Mouse (Mus musculus) embryonic facial prominence, embryonic 12.5 days (tissue): Measurements from ENCODE around the gene Nelfe. TPM values are rescaled to one million over a fixed set of nuclear protein-coding genes. Genes with fewer than 3 reads are reported as not detected.
"Not testable (repeated sequence)": the region's sequence is repeated elsewhere in the genome, so short reads cannot be mapped to it uniquely, and the experiment has no call there.

ENCODE experiments used
- ATAC-seq: fragments of 200-750 bp; cut with Nextera tagmentation; 2 replicates; pipeline ENCODE4 v1.8.0; 2017; ENCODE audit not compliant: insufficient number of reproducible peaks, insufficient read depth, low FRiP score, low TSS enrichment
- H3K27ac ChIP-seq: fragments of 300-500 bp; sonication (generic); 2 replicates; pipeline ENCODE4 v1.5.1; 2016; ENCODE audit warnings: mild to moderate bottlenecking
- H3K27me3 ChIP-seq: fragments of 300-500 bp; sonication (generic); 2 replicates; pipeline ENCODE4 v1.6.1; 2016; ENCODE audit warnings: mild to moderate bottlenecking, moderate library complexity
- H3K36me3 ChIP-seq: fragments of 300-500 bp; sonication (generic); 2 replicates; pipeline ENCODE4 v1.6.1; 2016; ENCODE audit warnings: mild to moderate bottlenecking
- H3K4me1 ChIP-seq: fragments of 300-500 bp; sonication (generic); 2 replicates; pipeline ENCODE4 v1.6.1; 2016
- H3K4me2 ChIP-seq: fragments of 300-500 bp; sonication (generic); replicated peaks from 2 replicates; pipeline ENCODE4 v1.6.1; 2016; ENCODE audit warnings: mild to moderate bottlenecking, moderate library complexity
- H3K4me3 ChIP-seq: fragments of 300-500 bp; sonication (generic); 2 replicates; pipeline ENCODE4 v1.5.1; 2016; ENCODE audit warnings: mild to moderate bottlenecking
- H3K9ac ChIP-seq: fragments of 300-500 bp; sonication (generic); 2 replicates; pipeline ENCODE4 v1.6.1; 2016; ENCODE audit warnings: mild to moderate bottlenecking, moderate library complexity
- H3K9me3 ChIP-seq: fragments of 300-500 bp; sonication (generic); 2 replicates; pipeline ENCODE4 v1.6.1; 2016; ENCODE audit warnings: mild to moderate bottlenecking, moderate library complexity
- WGBS: fragments of 180-500 bp; shearing (Covaris S2); methylation state at CpG from one replicate; pipeline ENCODE4 v1.1.7; 2016; 5-methylcytosine and 5-hydroxymethylcytosine counted together
- polyA plus RNA-seq: library from polyadenylated mRNA; unstranded; fragments of >200 nt; fragmentation: Nextera tagmentation; extraction: Ambion mirVana; gene quantifications from 2 replicates; pipeline ENCODE4 v1.2.1, GENCODE M21; 2016

The Nelfe gene
- polyA plus RNA-seq, 1 experiment from 2014 or later = 127 TPM

GRCm38 (mm10) chr17:34813747-34814146 lies 36.4 kb upstream of the Nelfe start:
- H3K36me3 ChIP-seq, H3K27me3 ChIP-seq, H3K4me1 ChIP-seq, H3K27ac ChIP-seq, H3K4me2 ChIP-seq, H3K9ac ChIP-seq, H3K9me3 ChIP-seq, ATAC-seq, H3K4me3 ChIP-seq: not testable (repeated sequence)
- 63% methylated on average over 12 of the region's 12 CpGs for WGBS

DNA sequence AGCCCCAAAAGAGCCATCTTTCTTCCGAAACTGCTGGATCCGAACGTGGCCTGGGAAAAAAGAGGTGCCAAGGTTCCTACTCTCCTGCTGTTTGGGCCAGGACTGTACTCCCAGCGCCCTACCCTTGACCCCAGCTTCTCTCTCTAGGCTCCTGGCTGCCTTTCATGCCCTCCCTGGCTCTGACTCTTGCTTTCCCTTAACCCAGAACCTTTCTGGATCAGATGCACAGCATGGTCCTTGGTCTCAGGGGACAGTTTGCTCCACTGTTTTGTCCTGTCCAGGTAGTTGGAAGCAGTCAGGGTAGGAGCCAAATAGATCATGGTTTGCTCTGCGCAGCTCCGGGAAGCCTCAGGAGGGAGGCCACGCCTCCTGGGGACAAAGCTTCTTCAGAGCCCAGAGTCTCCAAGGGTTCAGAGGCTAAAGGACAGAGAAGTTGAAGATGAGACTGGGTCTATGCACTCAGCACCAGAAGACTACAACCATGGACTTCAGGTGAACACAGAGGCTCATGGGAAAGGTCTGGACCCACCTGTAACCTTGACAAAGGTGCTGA lies 35.3 kb upstream of the Nelfe start:
- Histone ChIP-seq H3K27ac (no peak overlapping the region), H3K9ac (no peak overlapping the region), H3K4me1 (no peaks in the 10 kb centered on the region), H3K4me3 (no peak overlapping the region), H3K9me3 (no peaks in the 10 kb centered on the region), H3K4me2 (no peak overlapping the region), H3K36me3 (no peaks in the 10 kb centered on the region), H3K27me3 (no peaks in the 10 kb centered on the region)
- 76% methylated on average over 7 of the region's 7 CpGs for WGBS
- no peak for ATAC-seq

DNA sequence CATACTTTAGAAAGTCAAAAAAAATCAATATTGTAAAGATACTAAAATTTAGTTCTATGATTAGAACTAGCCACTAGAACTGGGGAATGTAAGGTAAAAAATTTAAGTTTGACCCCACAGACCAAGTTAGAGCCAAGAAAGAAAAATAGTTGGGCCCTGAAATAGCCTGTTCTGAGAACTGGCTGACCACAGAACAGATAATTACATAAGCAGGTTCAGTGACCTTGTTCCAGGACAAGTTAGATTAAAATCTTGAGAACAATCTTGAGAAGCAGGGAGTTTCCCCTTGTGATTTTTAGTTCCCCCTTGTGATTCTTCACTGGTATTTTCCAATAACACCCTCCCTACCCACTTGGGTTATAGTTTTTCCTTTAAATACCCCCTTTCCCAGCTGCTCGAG lies 19.4 kb upstream of the Nelfe start:
- H3K9me3 ChIP-seq, H3K27me3 ChIP-seq, H3K4me1 ChIP-seq, H3K4me3 ChIP-seq, H3K4me2 ChIP-seq, H3K9ac ChIP-seq, H3K27ac ChIP-seq, ATAC-seq: not testable (repeated sequence)
- H3K36me3 ChIP-seq = peaks cover 51% of the 10 kb centered on the region
- WGBS = 74% methylated on average over 1 of the region's 1 CpGs

DNA sequence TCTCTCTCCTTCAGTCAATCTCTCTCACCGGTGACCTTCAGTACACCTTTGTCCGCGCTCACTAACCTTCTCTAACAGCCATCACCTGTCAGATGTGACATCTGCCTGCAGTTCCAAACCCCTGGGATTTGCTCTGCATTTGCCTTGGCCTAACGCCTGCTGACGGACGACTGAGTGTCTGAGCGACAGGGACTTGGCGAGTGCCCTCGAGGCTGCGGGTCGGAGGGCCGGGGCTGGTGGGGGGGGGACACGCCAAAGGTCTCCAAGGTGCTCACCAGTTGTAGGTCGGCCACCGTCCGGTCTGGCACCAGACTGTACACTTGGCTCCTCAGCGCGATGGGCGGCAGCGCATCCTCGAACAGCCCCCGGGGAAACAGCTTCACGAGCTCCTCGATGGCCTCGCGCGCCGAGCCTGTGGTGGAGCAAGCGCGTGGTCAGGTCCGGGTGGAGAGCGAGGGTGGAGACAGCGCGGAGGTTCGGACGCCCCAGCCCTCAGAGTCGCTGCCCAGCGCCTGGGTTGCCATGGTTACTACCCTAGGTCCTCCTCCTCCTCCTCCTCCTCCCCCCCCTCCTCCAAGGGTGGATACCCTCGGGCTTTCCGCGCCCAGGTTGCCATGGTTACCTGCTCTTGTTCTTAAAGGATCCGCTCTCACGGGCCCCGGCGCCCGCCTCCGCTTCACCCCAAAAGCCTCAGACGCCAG lies 13.9 kb upstream of the Nelfe start:
- Histone ChIP-seq H3K36me3 (peaks cover 48% of the 10 kb centered on the region), H3K9me3 (no peaks in the 10 kb centered on the region), H3K9ac (peak overlapping the region; percentile 77), H3K4me3 (peak overlapping the region; percentile 85), H3K4me2 (peak overlapping the region; percentile 99), H3K4me1 (peaks cover 20% of the 10 kb centered on the region), H3K27ac (peak overlapping the region; percentile 67), H3K27me3 (no peaks in the 10 kb centered on the region)
- peak; percentile 60 for ATAC-seq
- 4% methylated on average over 48 of the region's 48 CpGs for WGBS

DNA sequence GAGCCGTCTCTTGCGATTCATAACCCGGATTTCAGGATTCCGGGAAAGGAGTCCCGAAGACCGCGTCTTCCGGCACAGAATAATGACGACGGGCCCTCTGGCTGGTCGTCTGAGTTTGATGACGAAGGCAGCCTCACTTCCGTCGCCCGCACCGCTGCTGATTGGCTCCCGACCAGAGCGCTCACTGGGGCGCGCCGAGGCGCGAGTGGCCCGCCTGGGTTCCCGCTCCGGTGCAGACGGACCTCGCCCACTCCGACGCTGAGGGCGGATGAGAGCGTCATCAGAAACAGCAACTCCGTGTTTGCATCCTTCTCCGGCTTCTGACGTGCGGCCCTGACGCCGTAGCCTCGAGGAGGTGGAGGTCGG lies 13.4 kb upstream of the Nelfe start, which contains the start of the genes Stk19 and Dxo:
TSS of gene Stk19 (minus strand) at position 90 of the 366 bp plus-strand sequence.
TSS of gene Dxo (plus strand) at position 164 of the 366 bp plus-strand sequence.
- Histone ChIP-seq H3K4me2 (peak within 1 kb of the TSS; percentile 99), H3K9ac (peak within 1 kb of the TSS; percentile 84), H3K27me3 (no peaks in the 10 kb centered on the region), H3K4me1 (peaks cover 20% of the 10 kb centered on the region), H3K36me3 (peaks cover 50% of the 10 kb centered on the region), H3K9me3 (no peaks in the 10 kb centered on the region), H3K4me3 (peak within 1 kb of the TSS; percentile 85), H3K27ac (peak within 1 kb of the TSS; percentile 67)
- peak; percentile 90 for ATAC-seq
- WGBS = under 1% methylated on average over 40 of the region's 40 CpGs

DNA sequence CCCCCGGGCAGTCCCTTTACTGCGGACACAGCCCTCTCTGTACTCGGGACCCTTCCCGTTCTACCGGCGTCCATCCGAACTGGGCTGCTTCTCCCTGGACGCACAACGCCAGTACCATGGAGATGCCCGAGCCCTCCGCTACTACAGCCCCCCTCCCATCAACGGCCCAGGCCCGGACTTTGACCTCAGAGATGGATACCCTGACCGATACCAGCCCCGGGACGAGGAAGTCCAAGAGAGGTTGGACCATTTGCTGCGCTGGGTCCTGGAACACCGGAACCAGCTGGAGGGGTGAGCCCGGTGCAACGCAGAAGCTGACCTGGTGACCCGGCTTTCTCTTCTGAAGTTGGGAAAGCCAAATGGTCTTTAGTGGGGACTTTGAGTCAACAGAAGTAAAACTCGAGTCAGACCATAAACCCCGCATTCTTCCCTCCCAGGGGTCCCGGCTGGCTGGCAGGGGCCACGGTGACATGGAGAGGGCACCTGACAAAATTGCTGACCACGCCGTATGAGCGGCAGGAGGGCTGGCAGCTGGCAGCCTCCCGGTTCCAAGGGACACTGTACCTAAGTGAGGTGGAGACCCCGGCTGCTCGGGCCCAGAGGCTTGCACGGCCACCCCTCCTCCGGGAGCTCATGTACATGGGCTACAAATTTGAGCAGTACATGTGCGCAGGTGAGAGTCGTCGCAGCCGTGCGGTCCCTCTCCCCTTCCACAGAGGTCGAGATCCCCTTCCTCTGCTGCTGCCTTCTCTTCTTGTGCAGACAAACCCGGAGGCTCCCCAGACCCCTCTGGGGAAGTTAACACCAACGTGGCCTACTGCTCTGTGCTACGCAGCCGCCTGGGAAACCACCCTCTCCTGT lies 12.5 kb upstream of the Nelfe start:
- H3K36me3 ChIP-seq = peaks cover 53% of the 10 kb centered on the region

DNA sequence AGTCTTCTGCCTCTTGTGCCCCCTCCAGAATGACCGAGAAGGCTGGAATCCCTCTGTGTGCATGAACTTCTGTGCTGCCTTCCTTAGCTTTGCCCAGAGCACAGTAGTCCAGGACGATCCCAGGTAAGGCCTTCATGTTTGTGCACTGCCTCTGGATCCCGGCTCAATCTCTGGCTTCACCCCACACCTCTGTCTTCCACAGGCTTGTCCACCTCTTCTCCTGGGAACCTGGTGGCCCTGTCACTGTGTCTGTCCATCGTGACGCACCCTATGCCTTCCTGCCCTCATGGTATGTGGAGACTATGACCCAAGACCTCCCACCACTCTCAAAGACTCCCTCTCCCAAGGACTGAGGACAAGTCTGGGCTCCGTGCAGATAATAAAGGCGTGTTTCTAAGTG lies 11.4 kb upstream of the Nelfe start:
- no peak overlapping the region for H3K9ac ChIP-seq
- ATAC-seq = no peak
- WGBS = 87% methylated on average over 7 of the region's 7 CpGs
- 0 out of 2 replicates have a peak overlapping the region, but pooled peaks have one; percentile 85 for H3K4me3 ChIP-seq
- peaks cover 20% of the 10 kb centered on the region for H3K4me1 ChIP-seq
- no peaks in the 10 kb centered on the region for H3K27me3 ChIP-seq
- peaks cover 51% of the 10 kb centered on the region for H3K36me3 ChIP-seq
- peak overlapping the region; percentile 99 for H3K4me2 ChIP-seq
- H3K9me3 ChIP-seq = no peaks in the 10 kb centered on the region
- H3K27ac ChIP-seq = no peak overlapping the region

More for the DNA sequence above, 12.5 kb upstream of the Nelfe start:
- Histone ChIP-seq H3K4me2 (peak overlapping the region; percentile 99), H3K9me3 (no peaks in the 10 kb centered on the region), H3K9ac (peak overlapping the region; percentile 84), H3K27me3 (no peaks in the 10 kb centered on the region), H3K4me1 (peaks cover 20% of the 10 kb centered on the region), H3K4me3 (peak overlapping the region; percentile 85), H3K27ac (peak overlapping the region; percentile 67)
- 39% methylated on average over 43 of the region's 43 CpGs for WGBS
- no peak for ATAC-seq

DNA sequence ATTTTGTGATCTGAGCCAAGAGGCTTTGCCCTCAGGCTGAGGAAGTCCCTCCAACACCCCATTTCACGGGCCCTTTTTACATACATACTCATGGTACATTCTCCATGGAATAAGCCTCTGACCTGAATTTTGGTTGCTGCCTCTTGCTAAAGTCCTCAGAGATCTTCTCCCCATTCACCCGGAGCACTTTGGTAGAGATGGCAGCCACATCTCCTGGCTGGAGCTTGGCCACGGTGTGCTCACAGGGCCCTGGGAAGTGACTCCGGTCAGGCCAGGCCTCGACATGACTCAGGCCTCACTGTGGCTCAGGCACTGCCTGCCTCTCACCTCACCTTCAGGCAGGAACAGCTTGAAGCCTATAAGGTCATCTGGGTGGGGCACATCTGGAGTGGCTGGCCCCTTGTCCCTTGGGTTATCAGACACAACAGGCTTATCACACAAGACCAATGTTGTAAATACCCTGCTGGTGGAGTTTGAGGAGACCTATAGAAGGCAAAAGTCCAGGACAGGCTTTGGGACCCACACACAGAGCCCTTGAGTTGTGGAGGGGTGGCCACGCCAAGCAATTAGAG lies 9.4 kb upstream of the Nelfe start:
- no peak overlapping the region for H3K4me2 ChIP-seq
- peaks cover 72% of the 10 kb centered on the region for H3K36me3 ChIP-seq
- H3K4me1 ChIP-seq = peaks cover 17% of the 10 kb centered on the region
- no peaks in the 10 kb centered on the region for H3K9me3 ChIP-seq
- H3K4me3 ChIP-seq = no peak overlapping the region
- no peak overlapping the region for H3K27ac ChIP-seq
- ATAC-seq = no peak
- no peak overlapping the region for H3K9ac ChIP-seq
- no peaks in the 10 kb centered on the region for H3K27me3 ChIP-seq
- WGBS = 82% methylated on average over 6 of the region's 6 CpGs

DNA sequence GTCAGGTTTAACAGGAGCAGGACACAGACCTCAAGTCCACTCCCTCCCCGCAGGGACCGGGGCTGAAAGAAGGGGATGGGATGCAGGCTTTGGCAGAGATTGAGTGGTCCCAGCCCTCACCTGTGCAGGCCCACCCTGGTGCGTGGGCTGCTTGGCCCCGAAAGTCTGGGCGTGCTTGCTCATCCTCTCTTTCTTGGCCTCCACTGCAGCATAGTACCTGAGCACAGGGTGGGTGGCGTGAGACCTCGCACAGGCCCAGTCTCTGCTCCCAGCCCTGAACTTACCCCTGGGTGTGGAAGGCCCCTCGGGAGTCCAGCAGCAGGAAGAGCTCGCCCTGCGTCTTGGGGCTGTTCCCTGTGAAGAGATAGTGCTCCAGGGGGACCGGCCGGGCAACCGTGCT lies 5.3 kb upstream of the Nelfe start:
- H3K36me3 ChIP-seq = peaks cover 79% of the 10 kb centered on the region
- ATAC-seq = no peak

DNA sequence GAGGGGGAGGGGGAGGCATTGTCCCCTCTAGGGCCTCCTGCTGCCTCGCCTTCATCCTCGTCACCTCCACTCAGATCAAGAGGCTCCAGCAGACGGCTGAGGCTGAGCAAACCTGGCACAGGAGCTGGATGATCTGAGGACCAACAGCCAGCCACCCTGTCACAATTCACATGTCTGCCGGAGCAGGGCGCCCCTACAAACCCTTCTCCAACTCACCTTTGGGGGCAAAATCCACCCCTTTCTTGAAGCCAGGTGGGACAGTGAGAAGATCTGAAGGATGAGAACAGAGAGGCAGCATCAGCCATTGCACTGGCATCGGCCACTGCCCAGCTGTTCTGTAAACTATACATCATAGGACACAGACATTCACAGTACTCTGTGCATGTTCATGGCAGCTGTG lies 3.0 kb upstream of the Nelfe start:
- H3K9me3 ChIP-seq = no peaks in the 10 kb centered on the region
- no peak overlapping the region for H3K4me3 ChIP-seq
- peaks cover 58% of the 10 kb centered on the region for H3K36me3 ChIP-seq
- 84% methylated on average over 6 of the region's 6 CpGs for WGBS
- no peak overlapping the region for H3K9ac ChIP-seq
- H3K4me1 ChIP-seq = peaks cover 17% of the 10 kb centered on the region
- H3K4me2 ChIP-seq = no peak overlapping the region
- H3K27ac ChIP-seq = no peak overlapping the region
- no peaks in the 10 kb centered on the region for H3K27me3 ChIP-seq
- no peak for ATAC-seq

More for the DNA sequence above, 5.3 kb upstream of the Nelfe start:
- H3K4me1 ChIP-seq = peaks cover 6% of the 10 kb centered on the region; the same call in 1 of the 2 replicates
- no peak overlapping the region for H3K4me2 ChIP-seq
- H3K9me3 ChIP-seq = no peaks in the 10 kb centered on the region
- no peak overlapping the region for H3K4me3 ChIP-seq
- no peak overlapping the region for H3K9ac ChIP-seq
- H3K27ac ChIP-seq = no peak overlapping the region
- no peaks in the 10 kb centered on the region for H3K27me3 ChIP-seq
- 93% methylated on average over 13 of the region's 13 CpGs for WGBS

DNA sequence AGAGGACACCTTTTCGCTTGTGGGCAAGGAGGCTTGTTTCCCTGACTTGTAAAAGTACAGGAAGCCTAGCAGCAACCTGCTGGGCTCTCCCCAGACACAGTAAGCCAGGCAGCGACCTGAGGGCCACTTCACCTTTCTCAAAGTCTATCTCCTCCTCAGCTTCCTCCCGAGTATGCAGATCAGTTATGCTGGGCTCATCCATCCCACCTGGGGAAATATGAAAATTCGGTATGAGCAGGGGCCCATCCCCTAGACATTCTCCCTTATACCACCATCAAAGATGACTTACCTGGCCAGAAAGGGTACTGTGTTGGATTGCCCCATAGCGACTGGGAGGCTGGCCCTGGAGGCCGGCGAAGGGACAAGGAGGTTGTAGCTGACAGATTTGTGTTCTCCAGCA lies 2.6 kb upstream of the Nelfe start:
- no peak for ATAC-seq

More for the DNA sequence above, 2.6 kb upstream of the Nelfe start:
- Histone ChIP-seq H3K36me3 (peaks cover 58% of the 10 kb centered on the region), H3K4me1 (peaks cover 17% of the 10 kb centered on the region), H3K4me3 (no peak overlapping the region), H3K27me3 (no peaks in the 10 kb centered on the region), H3K27ac (no peak overlapping the region), H3K9me3 (no peaks in the 10 kb centered on the region), H3K9ac (no peak overlapping the region), H3K4me2 (no peak overlapping the region)
- WGBS = 90% methylated on average over 7 of the region's 7 CpGs
